Mouse (Mus musculus): ENCODE results near the gene Gm10300. TPM values are rescaled to one million over a fixed set of nuclear protein-coding genes. Genes with fewer than 3 reads are reported as not detected.
A peak's percentile ranks its signal among the peaks of the same experiment; 100 is the strongest.

Gm10300 gene
- total and polyA plus RNA-seq, 2 experiments from 2014 or later, result 0.18 TPM; not detected in 1

GRCm38 (mm10) chr4:132065578-132065977 is 8.9 kb upstream of the Gm10300 start:
- TF ChIP-seq CTCF (IDR thresholded peaks at IDR 0.05; ENCODE audit: low read depth) (no peak), EP300 (IDR thresholded peaks at IDR 0.05; ENCODE audit: low read depth) (no peak)
- no peak for DNase-seq (ENCODE audit: low spot score)
- Histone ChIP-seq H3K27me3 (ENCODE audit: control insufficient read depth, insufficient read depth, low read length) (no peaks in the 10 kb centered on the region), H3K4me3 (ENCODE audit: low read depth, low read length) (no peak overlapping the region), H3K9ac (replicated peaks; ENCODE audit: low read depth, low read length) (0 out of 2 replicates have a peak overlapping the region, but pooled peaks have one; percentile 8), H3K36me3 (replicated peaks; ENCODE audit: control insufficient read depth, insufficient read depth, low read length) (no peaks in the 10 kb centered on the region), H3K4me1 (ENCODE audit: control insufficient read depth, insufficient read depth) (peaks cover 27% of the 10 kb centered on the region), H3K27ac (ENCODE audit: low read depth) (peak overlapping the region; percentile 30), H3K4me2 (ENCODE audit: low read depth, low read length) (peak overlapping the region; percentile 11; the same call in 1 of the 2 replicates), H3K9me3 (replicated peaks; ENCODE audit: control insufficient read depth, low read length) (no peaks in the 10 kb centered on the region)
- ATAC-seq (ENCODE audit: insufficient read depth, low read depth), result peak; percentile 13; the same call in 1 of the 2 replicates
- WGBS, result 42% methylated on average over 3 of the region's 3 CpGs

GRCm38 (mm10) chr4:132066101-132066773 is 8.3 kb upstream of the Gm10300 start:
- Histone ChIP-seq H3K9ac (replicated peaks; ENCODE audit: low read depth, low read length) (peak overlapping the region; percentile 7; the same call in 1 of the 2 replicates), H3K4me3 (ENCODE audit: low read depth, low read length) (no peak overlapping the region), H3K36me3 (replicated peaks; ENCODE audit: control insufficient read depth, insufficient read depth, low read length) (no peaks in the 10 kb centered on the region), H3K27ac (ENCODE audit: low read depth) (peak overlapping the region; percentile 30), H3K4me2 (ENCODE audit: low read depth, low read length) (peak overlapping the region; percentile 11; the same call in 1 of the 2 replicates), H3K4me1 (ENCODE audit: control insufficient read depth, insufficient read depth) (peaks cover 27% of the 10 kb centered on the region), H3K27me3 (ENCODE audit: control insufficient read depth, insufficient read depth, low read length) (no peaks in the 10 kb centered on the region), H3K9me3 (replicated peaks; ENCODE audit: control insufficient read depth, low read length) (no peaks in the 10 kb centered on the region)
- DNase-seq (ENCODE audit: low spot score), result peak; percentile 41
- peak; percentile 55 for ATAC-seq (ENCODE audit: insufficient read depth, low read depth)
- 30% methylated on average over 10 of the region's 10 CpGs for WGBS
- TF ChIP-seq CTCF (IDR thresholded peaks at IDR 0.05; ENCODE audit: low read depth), result no peak
- TF ChIP-seq EP300 (IDR thresholded peaks at IDR 0.05; ENCODE audit: low read depth), result peak; percentile 73; the same call in 1 of the 2 replicates

- Histone ChIP-seq H3K4me1 (ENCODE audit: control insufficient read depth, insufficient read depth) (peaks cover 27% of the 10 kb centered on the region), H3K27ac (ENCODE audit: low read depth) (no peak overlapping the region), H3K9ac (replicated peaks; ENCODE audit: low read depth, low read length) (peak overlapping the region; percentile 7; the same call in 1 of the 2 replicates), H3K27me3 (ENCODE audit: control insufficient read depth, insufficient read depth, low read length) (no peaks in the 10 kb centered on the region), H3K36me3 (replicated peaks; ENCODE audit: control insufficient read depth, insufficient read depth, low read length) (no peaks in the 10 kb centered on the region), H3K4me2 (ENCODE audit: low read depth, low read length) (no peak overlapping the region), H3K9me3 (replicated peaks; ENCODE audit: control insufficient read depth, low read length) (no peaks in the 10 kb centered on the region), H3K4me3 (ENCODE audit: low read depth, low read length) (no peak overlapping the region)
- TF ChIP-seq CTCF (IDR thresholded peaks at IDR 0.05; ENCODE audit: low read depth), result no peak
- no peak for TF ChIP-seq EP300 (IDR thresholded peaks at IDR 0.05; ENCODE audit: low read depth)
- WGBS, result 80% methylated on average over 14 of the region's 14 CpGs
- DNase-seq (ENCODE audit: low spot score), result no peak
- no peak for ATAC-seq (ENCODE audit: insufficient read depth, low read depth)
These were observed 7.2 kb upstream of the Gm10300 start for GRCm38 (mm10) chr4:132067112-132067937.

GRCm38 (mm10) chr4:132067938-132068235 is 6.6 kb upstream of the Gm10300 start:
- DNase-seq (ENCODE audit: low spot score) (no peak), ATAC-seq (ENCODE audit: insufficient read depth, low read depth) (no peak)
- WGBS, result 44% methylated on average over 2 of the region's 2 CpGs
- H3K4me3 ChIP-seq (ENCODE audit: low read depth, low read length), result no peak overlapping the region
- H3K27ac ChIP-seq (ENCODE audit: low read depth), result no peak overlapping the region
- H3K9me3 ChIP-seq (replicated peaks; ENCODE audit: control insufficient read depth, low read length), result no peaks in the 10 kb centered on the region
- no peak overlapping the region for H3K9ac ChIP-seq (replicated peaks; ENCODE audit: low read depth, low read length)
- H3K4me2 ChIP-seq (ENCODE audit: low read depth, low read length), result no peak overlapping the region
- H3K4me1 ChIP-seq (ENCODE audit: control insufficient read depth, insufficient read depth), result peaks cover 30% of the 10 kb centered on the region
- no peaks in the 10 kb centered on the region for H3K27me3 ChIP-seq (ENCODE audit: control insufficient read depth, insufficient read depth, low read length)
- TF ChIP-seq CTCF (IDR thresholded peaks at IDR 0.05; ENCODE audit: low read depth) (no peak), EP300 (IDR thresholded peaks at IDR 0.05; ENCODE audit: low read depth) (no peak)
- H3K36me3 ChIP-seq (replicated peaks; ENCODE audit: control insufficient read depth, insufficient read depth, low read length), result no peaks in the 10 kb centered on the region

GRCm38 (mm10) chr4:132071674-132072073 is 2.8 kb upstream of the Gm10300 start:
- Histone ChIP-seq H3K36me3 (replicated peaks; ENCODE audit: control insufficient read depth, insufficient read depth, low read length) (no peaks in the 10 kb centered on the region), H3K27me3 (ENCODE audit: control insufficient read depth, insufficient read depth, low read length) (no peaks in the 10 kb centered on the region), H3K4me3 (ENCODE audit: low read depth, low read length) (no peak overlapping the region), H3K4me1 (ENCODE audit: control insufficient read depth, insufficient read depth) (peaks cover 39% of the 10 kb centered on the region), H3K9ac (replicated peaks; ENCODE audit: low read depth, low read length) (no peak overlapping the region), H3K9me3 (replicated peaks; ENCODE audit: control insufficient read depth, low read length) (no peaks in the 10 kb centered on the region), H3K4me2 (ENCODE audit: low read depth, low read length) (no peak overlapping the region), H3K27ac (ENCODE audit: low read depth) (no peak overlapping the region)
- TF ChIP-seq CTCF (IDR thresholded peaks at IDR 0.05; ENCODE audit: low read depth), result no peak
- TF ChIP-seq EP300 (IDR thresholded peaks at IDR 0.05; ENCODE audit: low read depth), result no peak
- ATAC-seq (ENCODE audit: insufficient read depth, low read depth), result no peak
- no peak for DNase-seq (ENCODE audit: low spot score)
- 91% methylated on average over 2 of the region's 2 CpGs for WGBS
